Mouse (Mus musculus) frontal cortex, postnatal 36 days (tissue): ENCODE results near the gene Ppm1l.

ENCODE experiments used
- DNase-seq, 2 experiments: peaks; one replicate each; pipeline ENCODE4 v3.0.0; 2022; ENCODE audit warnings: low spot score in 2 of 2

The Ppm1l gene

GRCm38 (mm10) chr3:69597211-69597610 is 280.6 kb downstream of the Ppm1l start:
- DNase-seq: no peak

GRCm38 (mm10) chr3:69597816-69598215 is 281.2 kb downstream of the Ppm1l start:
- no peak for DNase-seq

GRCm38 (mm10) chr3:69598261-69599165 is 281.9 kb downstream of the Ppm1l start, which contains the start of gene B3galnt1:
Gene B3galnt1 (minus strand): TSS chr3:69598960.
- peak; percentile 58 to 72 for DNase-seq

- no peak for DNase-seq
Measured at GRCm38 (mm10) chr3:69599166-69599500, 282.5 kb downstream of the Ppm1l start.

- DNase-seq: no peak
Measured at GRCm38 (mm10) chr3:69606923-69607322, 290.3 kb downstream of the Ppm1l start.

- no peak for DNase-seq
Measured at GRCm38 (mm10) chr3:69607468-69607867, 290.8 kb downstream of the Ppm1l start.

- no peak for DNase-seq
Measured at GRCm38 (mm10) chr3:69607909-69608308, 291.2 kb downstream of the Ppm1l start.
